Mouse (Mus musculus) lung, adult 2 months (tissue): ENCODE measurements at regions not wholly inside any gene's neighbourhood (a gene's known extent, or its start where the extent isn't known, plus 50 kb on each side); places are given as distances from the start of the nearest gene placed in this dataset.

Experiments
- CTCF ChIP-seq: fragments of 200-500 bp; IDR thresholded peaks from 2 replicates; pipeline ENCODE4 v1.5.1; 2011; ENCODE audit warnings: mild to moderate bottlenecking, low read length, control low read depth; ENCODE audit not compliant: insufficient read depth
- POLR2A ChIP-seq: fragments of 200-500 bp; IDR thresholded peaks from 2 replicates; pipeline ENCODE4 v1.6.1; 2011; ENCODE audit warnings: low read depth, mild to moderate bottlenecking, control low read depth, low read length, borderline replicate concordance; ENCODE audit errors: extremely low read depth

DNA sequence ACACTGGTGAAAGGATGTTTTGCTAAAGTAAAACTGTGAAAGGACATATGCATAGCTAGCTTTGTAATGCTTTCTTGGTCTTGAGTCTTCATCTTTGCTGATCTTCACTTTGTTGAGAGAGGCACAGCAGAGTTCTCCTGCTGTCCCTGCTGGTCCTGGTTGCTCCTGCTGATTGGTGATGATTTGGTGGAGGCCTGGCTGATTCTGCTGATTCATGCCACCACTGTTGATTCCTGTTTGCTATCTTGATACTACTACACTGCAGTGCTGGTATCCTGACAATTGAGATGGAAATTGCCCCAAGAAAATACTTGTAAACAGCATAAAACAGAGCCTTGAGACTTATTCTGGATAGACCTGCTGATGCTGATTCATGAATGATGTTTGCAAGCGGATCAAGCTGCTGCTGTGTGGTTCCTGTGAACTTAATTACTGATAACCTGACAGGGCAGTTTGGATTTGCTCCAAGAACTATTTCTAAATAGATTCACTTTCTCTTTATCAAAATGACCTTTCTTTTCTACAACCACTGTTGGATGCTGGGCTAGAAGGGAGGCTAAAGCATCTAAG is 1249.0 kb upstream of the Cited2 start:
- no peak for TF ChIP-seq POLR2A
- TF ChIP-seq CTCF: no peak
